Mouse (Mus musculus) urinary bladder, postnatal 14 days (tissue): ENCODE results near the gene Hykk.
"Not testable (repeated sequence)": the region's sequence is repeated elsewhere in the genome, so short reads cannot be mapped to it uniquely, and the experiment has no call there.

Source experiments
- DNase-seq: peaks from one replicate; pipeline ENCODE4 v3.0.0; 2021; ENCODE audit warnings: low spot score

Gene Hykk

GRCm38 (mm10) chr9:54917010-54917677 is at the start of gene Hykk:
Hykk (plus strand) TSS chr9:54917283.
- peak; percentile 88 for DNase-seq

- DNase-seq: no peak
These were observed 38.3 kb upstream of the Hykk start for GRCm38 (mm10) chr9:54878759-54879158.

- DNase-seq: no peak
These were observed 25.0 kb upstream of the Hykk start for GRCm38 (mm10) chr9:54892111-54892510.

GRCm38 (mm10) chr9:54897097-54897496 is 20.0 kb upstream of the Hykk start:
- DNase-seq: no peak

- no peak for DNase-seq
These were observed 7.6 kb upstream of the Hykk start for GRCm38 (mm10) chr9:54909446-54909845.

GRCm38 (mm10) chr9:54915576-54915975 is 1.5 kb upstream of the Hykk start:
- DNase-seq: no peak

- DNase-seq: no peak
These were observed 682 bp upstream of the Hykk start for GRCm38 (mm10) chr9:54916401-54916800.

- no peak for DNase-seq
These were observed 1.1 kb downstream of the Hykk start for GRCm38 (mm10) chr9:54918191-54918590.

- DNase-seq: no peak
These were observed 1.7 kb downstream of the Hykk start for GRCm38 (mm10) chr9:54918781-54919180.

- no peak for DNase-seq
These were observed 2.9 kb downstream of the Hykk start for GRCm38 (mm10) chr9:54919946-54920345.

- no peak for DNase-seq
These were observed 13.7 kb downstream of the Hykk start for GRCm38 (mm10) chr9:54930741-54931140.

GRCm38 (mm10) chr9:54931765-54932164 is 14.7 kb downstream of the Hykk start:
- DNase-seq: no peak

- no peak for DNase-seq
These were observed 15.3 kb downstream of the Hykk start for GRCm38 (mm10) chr9:54932379-54932778.

- DNase-seq: no peak
These were observed 25.0 kb downstream of the Hykk start for GRCm38 (mm10) chr9:54942071-54942470.

GRCm38 (mm10) chr9:54944467-54944866 is 27.4 kb downstream of the Hykk start:
- DNase-seq: no peak

- no peak for DNase-seq
These were observed 29.2 kb downstream of the Hykk start for GRCm38 (mm10) chr9:54946256-54946655.

GRCm38 (mm10) chr9:54949465-54949864 is 32.4 kb downstream of the Hykk start:
- no peak for DNase-seq

- not testable (repeated sequence) for DNase-seq
These were observed 33.1 kb downstream of the Hykk start for GRCm38 (mm10) chr9:54950162-54950561.

- DNase-seq: peak; percentile 92
These were observed 33.7 kb downstream of the Hykk start, which contains the start of the genes Psma4 and AY074887 for GRCm38 (mm10) chr9:54950575-54951321. Psma4 (plus strand) TSS chr9:54950790. AY074887 (minus strand) TSS chr9:54950998.

- DNase-seq: no peak
These were observed 44.0 kb downstream of the Hykk start for GRCm38 (mm10) chr9:54961059-54961458.

GRCm38 (mm10) chr9:54963669-54964068 is 46.6 kb downstream of the Hykk start:
- no peak for DNase-seq

GRCm38 (mm10) chr9:54969972-54970637 is 53.0 kb downstream of the Hykk start:
- no peak for DNase-seq

- DNase-seq: no peak
These were observed 63.6 kb downstream of the Hykk start, which contains the start of gene Chrna5 for GRCm38 (mm10) chr9:54980674-54981073. Chrna5 (plus strand) TSS chr9:54980880.
